Mouse (Mus musculus) MEL (cell line): ENCODE results near the gene Diaph3.

ENCODE experiments used
- CTCF ChIP-seq, 3 experiments: IDR thresholded peaks in 2 of 3; conservative IDR thresholded peaks in 1 of 3; 2 replicates each; pipeline ENCODE4 v1.5.1; 2011 to 2012; ENCODE audit warnings: low read length in 3 of 3, low read depth in 2 of 3, mild to moderate bottlenecking in 2 of 3, improper control_type of control experiment in 1 of 3, inconsistent platforms in 1 of 3, mixed read lengths in 1 of 3, moderate library complexity in 1 of 3; ENCODE audit not compliant: control insufficient read depth in 1 of 3, insufficient read depth in 1 of 3, poor library complexity in 1 of 3, severe bottlenecking in 1 of 3
- E2F4 ChIP-seq: IDR thresholded peaks from 2 replicates; pipeline ENCODE4 v1.6.1; 2011; ENCODE audit warnings: low read depth, low read length, improper control_type of control experiment, borderline replicate concordance
- EP300 ChIP-seq, 2 experiments: IDR thresholded peaks; 2 replicates each; pipeline ENCODE4 v1.6.1; 2011; ENCODE audit warnings: improper control_type of control experiment in 2 of 2, low read length in 2 of 2, low read depth in 1 of 2, mild to moderate bottlenecking in 1 of 2
- POLR2A ChIP-seq, 2 experiments: IDR thresholded peaks; 2 replicates each; pipeline ENCODE4 v1.6.1; 2011 to 2012; ENCODE audit warnings: low read length in 2 of 2, mild to moderate bottlenecking in 2 of 2, control low read depth in 1 of 2, improper control_type of control experiment in 1 of 2, low read depth in 1 of 2, moderate library complexity in 1 of 2; ENCODE audit not compliant: control insufficient read depth in 1 of 2, insufficient read depth in 1 of 2, poor library complexity in 1 of 2
- RAD21 ChIP-seq: IDR thresholded peaks from 2 replicates; pipeline ENCODE4 v1.6.1; 2011; ENCODE audit warnings: mild to moderate bottlenecking, low read depth, low read length, improper control_type of control experiment
- RCOR1 ChIP-seq: IDR thresholded peaks from 2 replicates; pipeline ENCODE4 v1.6.1; 2012; ENCODE audit warnings: low read depth, mild to moderate bottlenecking, inconsistent platforms, low read length, improper control_type of control experiment
- SIN3A ChIP-seq: IDR thresholded peaks from 2 replicates; pipeline ENCODE4 v1.6.1; 2012; ENCODE audit warnings: low read length, improper control_type of control experiment, inconsistent platforms
- TAL1 ChIP-seq: IDR thresholded peaks from 2 replicates; pipeline ENCODE4 v1.6.1; 2012; ENCODE audit warnings: mild to moderate bottlenecking, inconsistent platforms, low read length, moderate library complexity, mixed read lengths
- ZC3H11A ChIP-seq: IDR thresholded peaks from 2 replicates; pipeline ENCODE4 v1.6.1; 2012; ENCODE audit warnings: low read depth, mild to moderate bottlenecking, inconsistent platforms, low read length, improper control_type of control experiment
- ZNF384 ChIP-seq: IDR thresholded peaks from 2 replicates; pipeline ENCODE4 v1.6.1; 2012; ENCODE audit warnings: low read depth, mild to moderate bottlenecking, inconsistent platforms, low read length, improper control_type of control experiment

DNA sequence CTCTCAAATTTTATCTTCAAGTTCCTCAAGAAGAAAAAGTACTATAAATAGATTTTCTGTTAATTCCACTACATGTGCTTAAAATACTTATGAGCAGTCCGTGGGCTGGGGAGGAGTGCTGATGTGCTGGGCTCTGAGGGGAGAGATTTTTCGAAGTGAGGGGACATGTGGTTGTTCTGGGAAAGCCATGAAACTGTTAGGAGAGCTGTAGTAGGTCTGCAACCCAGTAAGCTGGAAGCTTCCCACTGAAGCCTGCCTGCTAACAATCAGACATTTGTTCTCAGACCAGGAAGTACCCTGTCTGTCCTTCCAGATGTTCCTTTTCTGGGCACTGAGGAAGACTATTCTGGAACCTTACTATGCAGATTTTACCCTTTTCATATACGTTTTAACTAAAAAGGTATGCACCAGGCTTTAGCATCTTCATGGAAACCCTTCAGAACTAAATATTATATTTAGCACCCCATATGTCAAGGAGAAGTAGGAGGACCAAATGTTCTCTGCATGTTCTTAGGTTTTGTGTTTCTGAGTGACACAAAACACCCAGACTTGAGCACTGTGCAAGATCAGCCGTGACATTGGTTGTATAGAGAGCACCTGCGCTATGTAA is 516.1 kb downstream of the Diaph3 start:
- TF ChIP-seq RCOR1 = no peak
- TF ChIP-seq ZC3H11A = no peak
- TF ChIP-seq E2F4 = no peak
- no peak for TF ChIP-seq RAD21
- no peak for TF ChIP-seq EP300 (IDR thresholded peaks at IDR 0.05; ENCODE audit: low read depth in 1 of 2, low read length in 2 of 2)
- TF ChIP-seq SIN3A = no peak
- TF ChIP-seq POLR2A (IDR thresholded peaks at IDR 0.05; ENCODE audit: control insufficient read depth in 1 of 2, insufficient read depth in 1 of 2, low read depth in 1 of 2, low read length in 2 of 2, poor library complexity in 1 of 2) = no peak
- no peak for TF ChIP-seq TAL1
- TF ChIP-seq CTCF (IDR thresholded peaks at IDR 0.05 in 2 of 3, conservative IDR thresholded peaks at IDR 0.05 in 1 of 3; ENCODE audit: control insufficient read depth in 1 of 3, insufficient read depth in 1 of 3, low read depth in 2 of 3, low read length in 3 of 3, poor library complexity in 1 of 3, severe bottlenecking in 1 of 3) = no peak
- TF ChIP-seq ZNF384 = no peak
